Mouse (Mus musculus): ENCODE measurements around the gene Irf1.

GRCm38 (mm10) chr11:53778455-53778854 lies 8.6 kb downstream of the Irf1 start:
- TF ChIP-seq CTCF (IDR thresholded peaks at IDR 0.05), result no peak
- TF ChIP-seq EP300 (IDR thresholded peaks at IDR 0.05), result no peak
